Mouse (Mus musculus): Measurements from ENCODE around the gene Dnah7b. TPM values are rescaled to one million over a fixed set of nuclear protein-coding genes. Genes with fewer than 3 reads are reported as not detected.
"Not testable (repeated sequence)": the region's sequence is repeated elsewhere in the genome, so short reads cannot be mapped to it uniquely, and the experiment has no call there.

The Dnah7b gene
- total and polyA plus RNA-seq, 2 experiments from 2014 or later = 2.0 to 3.9 TPM

GRCm38 (mm10) chr1:46077891-46078290 lies 11.8 kb downstream of the Dnah7b start:
- no peak for TF ChIP-seq CTCF (IDR thresholded peaks at IDR 0.05; ENCODE audit: low read depth)
- Histone ChIP-seq H3K27me3 (ENCODE audit: insufficient read depth, low read length) (no peaks in the 10 kb centered on the region), H3K9ac (replicated peaks; ENCODE audit: low read length) (no peak overlapping the region), H3K4me1 (ENCODE audit: insufficient read depth, low read length) (no peaks in the 10 kb centered on the region), H3K4me2 (ENCODE audit: low read depth, low read length) (no peak overlapping the region), H3K4me3 (ENCODE audit: low read length) (no peak overlapping the region), H3K36me3 (ENCODE audit: insufficient read depth, low read length) (no peaks in the 10 kb centered on the region), H3K27ac (no peak overlapping the region), H3K9me3 (ENCODE audit: low read length) (no peaks in the 10 kb centered on the region)
- DNase-seq (ENCODE audit: low spot score) (no peak), ATAC-seq (no peak)
- WGBS = 92% methylated on average over 2 of the region's 2 CpGs

- H3K36me3 ChIP-seq (ENCODE audit: insufficient read depth, low read length) = no peaks in the 10 kb centered on the region
- no peak for ATAC-seq
- WGBS = 87% methylated on average over 2 of the region's 2 CpGs
Measured at GRCm38 (mm10) chr1:46100484-46100883, 34.4 kb downstream of the Dnah7b start.

GRCm38 (mm10) chr1:46112606-46113005 lies 46.5 kb downstream of the Dnah7b start:
- H3K9me3 ChIP-seq (ENCODE audit: low read length); H3K27ac ChIP-seq; H3K4me2 ChIP-seq (ENCODE audit: low read depth, low read length); H3K4me1 ChIP-seq (ENCODE audit: insufficient read depth, low read length); H3K4me3 ChIP-seq (ENCODE audit: low read length); H3K27me3 ChIP-seq (ENCODE audit: insufficient read depth, low read length); ATAC-seq; H3K9ac ChIP-seq (replicated peaks; ENCODE audit: low read length); H3K36me3 ChIP-seq (ENCODE audit: insufficient read depth, low read length): not testable (repeated sequence)
- peak; percentile 33 for DNase-seq (ENCODE audit: low spot score)

More at GRCm38 (mm10) chr1:46100484-46100883, 34.4 kb downstream of the Dnah7b start:
- Histone ChIP-seq H3K4me2 (ENCODE audit: low read depth, low read length) (no peak overlapping the region), H3K27ac (no peak overlapping the region), H3K4me1 (ENCODE audit: insufficient read depth, low read length) (no peaks in the 10 kb centered on the region), H3K4me3 (ENCODE audit: low read length) (no peak overlapping the region), H3K9me3 (ENCODE audit: low read length) (no peaks in the 10 kb centered on the region), H3K9ac (replicated peaks; ENCODE audit: low read length) (no peak overlapping the region), H3K27me3 (ENCODE audit: insufficient read depth, low read length) (no peaks in the 10 kb centered on the region)
- TF ChIP-seq CTCF (IDR thresholded peaks at IDR 0.05; ENCODE audit: low read depth) = no peak
- no peak for DNase-seq (ENCODE audit: low spot score)

- DNase-seq (ENCODE audit: low spot score); H3K9me3 ChIP-seq (ENCODE audit: low read length); H3K27ac ChIP-seq; ATAC-seq; H3K9ac ChIP-seq (replicated peaks; ENCODE audit: low read length); H3K4me3 ChIP-seq (ENCODE audit: low read length); H3K4me2 ChIP-seq (ENCODE audit: low read depth, low read length); H3K4me1 ChIP-seq (ENCODE audit: insufficient read depth, low read length); H3K27me3 ChIP-seq (ENCODE audit: insufficient read depth, low read length); H3K36me3 ChIP-seq (ENCODE audit: insufficient read depth, low read length): not testable (repeated sequence)
- WGBS = 79% methylated on average over 2 of the region's 2 CpGs
Measured at GRCm38 (mm10) chr1:46117179-46117578, 51.1 kb downstream of the Dnah7b start.

- H3K4me2 ChIP-seq (ENCODE audit: low read depth, low read length) = no peak overlapping the region
- no peaks in the 10 kb centered on the region for H3K9me3 ChIP-seq (ENCODE audit: low read length)
- 70% methylated on average over 4 of the region's 4 CpGs for WGBS
- no peaks in the 10 kb centered on the region for H3K4me1 ChIP-seq (ENCODE audit: insufficient read depth, low read length)
- no peak overlapping the region for H3K4me3 ChIP-seq (ENCODE audit: low read length)
- DNase-seq (ENCODE audit: low spot score) = no peak
- no peak overlapping the region for H3K27ac ChIP-seq
- TF ChIP-seq CTCF (IDR thresholded peaks at IDR 0.05; ENCODE audit: low read depth) = no peak
- H3K9ac ChIP-seq (replicated peaks; ENCODE audit: low read length) = no peak overlapping the region
- no peaks in the 10 kb centered on the region for H3K27me3 ChIP-seq (ENCODE audit: insufficient read depth, low read length)
- no peak for ATAC-seq
- no peaks in the 10 kb centered on the region for H3K36me3 ChIP-seq (ENCODE audit: insufficient read depth, low read length)
Measured at GRCm38 (mm10) chr1:46128058-46128457, 61.9 kb downstream of the Dnah7b start.

- not testable (repeated sequence) for H3K4me3 ChIP-seq (ENCODE audit: low read length); H3K4me2 ChIP-seq (ENCODE audit: low read depth, low read length); H3K27me3 ChIP-seq (ENCODE audit: insufficient read depth, low read length); H3K9me3 ChIP-seq (ENCODE audit: low read length); H3K27ac ChIP-seq; H3K9ac ChIP-seq (replicated peaks; ENCODE audit: low read length); H3K36me3 ChIP-seq (ENCODE audit: insufficient read depth, low read length); DNase-seq (ENCODE audit: low spot score); H3K4me1 ChIP-seq (ENCODE audit: insufficient read depth, low read length); ATAC-seq
- WGBS = 10% methylated on average over 2 of the region's 2 CpGs
Measured at GRCm38 (mm10) chr1:46196835-46197234, 130.7 kb downstream of the Dnah7b start.

GRCm38 (mm10) chr1:46201169-46201568 lies 135.1 kb downstream of the Dnah7b start:
- H3K27ac ChIP-seq; DNase-seq (ENCODE audit: low spot score); H3K4me2 ChIP-seq (ENCODE audit: low read depth, low read length); ATAC-seq; H3K9me3 ChIP-seq (ENCODE audit: low read length); H3K9ac ChIP-seq (replicated peaks; ENCODE audit: low read length); H3K4me1 ChIP-seq (ENCODE audit: insufficient read depth, low read length); H3K36me3 ChIP-seq (ENCODE audit: insufficient read depth, low read length); H3K27me3 ChIP-seq (ENCODE audit: insufficient read depth, low read length); H3K4me3 ChIP-seq (ENCODE audit: low read length): not testable (repeated sequence)
- 97% methylated on average over 9 of the region's 9 CpGs for WGBS

- DNase-seq (ENCODE audit: low spot score); H3K36me3 ChIP-seq (ENCODE audit: insufficient read depth, low read length); ATAC-seq; H3K9ac ChIP-seq (replicated peaks; ENCODE audit: low read length); H3K4me2 ChIP-seq (ENCODE audit: low read depth, low read length); H3K27me3 ChIP-seq (ENCODE audit: insufficient read depth, low read length); H3K4me3 ChIP-seq (ENCODE audit: low read length); H3K4me1 ChIP-seq (ENCODE audit: insufficient read depth, low read length); H3K27ac ChIP-seq; H3K9me3 ChIP-seq (ENCODE audit: low read length): not testable (repeated sequence)
- 58% methylated on average over 2 of the region's 2 CpGs for WGBS
Measured at GRCm38 (mm10) chr1:46210014-46210588, 144.0 kb downstream of the Dnah7b start.

- not testable (repeated sequence) for H3K4me1 ChIP-seq (ENCODE audit: insufficient read depth, low read length); H3K27me3 ChIP-seq (ENCODE audit: insufficient read depth, low read length); H3K9me3 ChIP-seq (ENCODE audit: low read length); H3K27ac ChIP-seq; ATAC-seq; H3K4me2 ChIP-seq (ENCODE audit: low read depth, low read length); H3K4me3 ChIP-seq (ENCODE audit: low read length); H3K9ac ChIP-seq (replicated peaks; ENCODE audit: low read length); H3K36me3 ChIP-seq (ENCODE audit: insufficient read depth, low read length); DNase-seq (ENCODE audit: low spot score)
- WGBS = 66% methylated on average over 2 of the region's 2 CpGs
Measured at GRCm38 (mm10) chr1:46222704-46223103, 156.6 kb downstream of the Dnah7b start.

GRCm38 (mm10) chr1:46226136-46226535 lies 160.0 kb downstream of the Dnah7b start:
- ATAC-seq = not testable (repeated sequence)

More at GRCm38 (mm10) chr1:46226136-46226535, 160.0 kb downstream of the Dnah7b start:
- not testable (repeated sequence) for H3K4me2 ChIP-seq (ENCODE audit: low read depth, low read length); DNase-seq (ENCODE audit: low spot score); H3K4me3 ChIP-seq (ENCODE audit: low read length); H3K9ac ChIP-seq (replicated peaks; ENCODE audit: low read length); H3K27ac ChIP-seq; H3K4me1 ChIP-seq (ENCODE audit: insufficient read depth, low read length); H3K9me3 ChIP-seq (ENCODE audit: low read length); H3K27me3 ChIP-seq (ENCODE audit: insufficient read depth, low read length); H3K36me3 ChIP-seq (ENCODE audit: insufficient read depth, low read length)

Data from hindbrain, postnatal 0 days (tissue).